Mouse (Mus musculus) thymus, postnatal 14 days (tissue): ENCODE data around the gene Nod1.

Experiments used
- DNase-seq: peaks from one replicate; pipeline ENCODE4 v3.0.0; 2021

Nod1 gene

DNA sequence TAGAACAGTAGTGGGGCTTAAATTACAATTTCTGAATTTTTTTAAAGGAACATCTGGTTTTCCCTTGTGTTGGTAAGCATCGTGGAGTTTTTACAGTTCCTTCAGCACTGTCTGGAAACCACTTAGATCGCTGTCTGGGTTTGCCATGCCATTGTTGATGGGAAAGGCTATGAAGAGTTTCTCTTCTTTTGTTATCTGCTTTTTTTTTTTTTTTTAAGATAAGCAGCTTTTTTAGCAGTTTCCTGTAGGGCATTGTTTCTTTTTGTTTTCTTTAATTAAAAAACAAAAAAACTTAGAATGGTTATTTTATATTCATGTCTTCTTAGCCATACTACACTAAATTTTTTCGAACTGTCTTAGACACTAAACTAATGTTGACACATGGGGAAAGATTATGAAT lies 94.8 kb downstream of the Nod1 start:
- DNase-seq = no peak

DNA sequence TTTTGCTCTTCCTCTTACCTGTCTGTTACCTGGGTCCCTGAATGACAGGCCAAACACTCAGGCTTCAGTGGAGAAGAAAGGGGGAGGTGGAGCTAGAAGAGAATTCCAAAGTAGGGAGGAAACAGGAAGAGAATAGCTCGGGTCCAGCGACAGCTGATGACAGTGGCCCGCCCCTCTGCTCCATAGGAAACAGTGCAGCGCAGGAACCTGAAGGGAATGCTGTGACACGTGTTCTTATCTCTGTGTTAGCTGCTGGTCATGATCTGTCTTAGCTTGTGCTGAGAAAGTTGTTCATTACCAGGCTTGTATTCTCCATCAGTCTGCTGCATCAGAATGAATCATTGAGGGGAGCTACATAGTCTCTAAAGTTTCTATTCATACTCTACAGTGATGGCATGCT lies 95.6 kb downstream of the Nod1 start:
- no peak for DNase-seq
